Mouse (Mus musculus) ovary, postnatal 10 days (tissue): ENCODE data around the gene Tmem147.

Source experiments
- DNase-seq: peaks from one replicate; pipeline ENCODE4 v3.0.0; 2022; ENCODE audit warnings: low spot score

Gene Tmem147

DNA sequence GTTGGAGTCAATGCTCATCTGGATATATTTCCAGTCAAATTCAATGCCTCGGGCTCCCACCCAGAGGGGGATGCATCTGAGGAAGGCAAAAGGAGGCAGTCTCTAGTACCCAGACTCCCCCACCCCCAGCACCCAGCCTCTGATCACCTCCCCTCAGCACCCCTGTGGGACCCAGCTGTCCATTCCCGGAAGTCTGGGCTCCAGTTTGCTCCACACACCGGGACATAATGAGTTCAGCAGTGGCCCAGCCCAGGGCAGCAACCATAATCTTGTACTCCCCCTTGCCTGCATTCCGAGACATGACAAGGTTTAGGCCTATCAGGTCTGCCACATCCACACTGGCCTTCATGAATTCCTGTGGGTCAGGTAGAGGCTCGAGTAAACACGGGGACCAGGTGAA is 1.1 kb downstream of the Tmem147 start:
- DNase-seq: no peak

DNA sequence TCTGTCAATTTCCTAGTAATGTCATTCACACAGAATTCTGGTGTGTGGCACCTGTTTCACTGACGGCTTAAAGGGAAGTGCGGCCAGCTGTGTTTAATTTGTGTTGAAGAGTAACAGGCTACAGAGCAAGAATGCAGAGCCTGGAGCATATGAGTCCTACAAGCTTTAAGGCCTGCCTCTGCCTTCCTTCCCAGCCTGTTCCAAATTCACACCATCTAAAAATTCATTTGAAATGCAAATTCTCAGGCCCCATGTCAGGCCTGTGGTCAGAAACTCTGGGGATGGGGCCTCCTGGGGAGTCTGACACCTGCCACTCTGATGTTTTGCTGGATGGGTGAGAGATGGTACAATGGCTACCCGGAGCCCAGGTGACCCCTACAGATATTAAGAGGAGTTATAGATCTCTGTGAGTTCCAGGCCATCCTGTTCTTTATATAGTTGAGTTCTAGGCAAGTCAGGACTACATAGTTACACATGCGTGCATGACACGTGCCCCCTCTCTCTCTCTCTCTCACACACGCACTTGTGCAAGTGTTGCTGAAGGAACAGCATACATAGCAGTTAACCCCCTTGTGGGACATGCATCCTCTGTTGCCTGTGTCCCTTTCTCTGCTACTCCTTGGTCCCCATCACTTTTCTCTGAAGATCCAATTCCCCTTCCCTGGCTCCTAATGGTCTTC is 5.9 kb downstream of the Tmem147 start:
- DNase-seq: no peak

DNA sequence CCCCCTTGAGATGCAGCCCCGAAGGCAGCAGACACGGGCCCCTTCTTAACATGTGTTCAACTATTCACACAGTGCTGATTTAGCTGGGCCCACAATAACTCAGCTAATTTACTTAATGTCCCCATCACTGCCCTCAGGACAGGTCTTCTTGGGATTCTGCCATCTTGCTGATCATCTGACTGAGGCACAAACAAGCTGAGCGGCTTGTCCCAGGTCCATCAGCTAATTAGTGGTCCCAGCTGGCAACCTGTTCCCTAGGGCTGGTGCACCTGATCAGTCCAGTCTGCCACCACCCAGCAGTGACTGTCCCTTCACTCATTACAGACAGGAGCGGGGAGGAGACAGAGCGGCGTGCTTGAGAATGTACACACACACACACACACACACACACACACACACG is 8.1 kb downstream of the Tmem147 start:
- no peak for DNase-seq

DNA sequence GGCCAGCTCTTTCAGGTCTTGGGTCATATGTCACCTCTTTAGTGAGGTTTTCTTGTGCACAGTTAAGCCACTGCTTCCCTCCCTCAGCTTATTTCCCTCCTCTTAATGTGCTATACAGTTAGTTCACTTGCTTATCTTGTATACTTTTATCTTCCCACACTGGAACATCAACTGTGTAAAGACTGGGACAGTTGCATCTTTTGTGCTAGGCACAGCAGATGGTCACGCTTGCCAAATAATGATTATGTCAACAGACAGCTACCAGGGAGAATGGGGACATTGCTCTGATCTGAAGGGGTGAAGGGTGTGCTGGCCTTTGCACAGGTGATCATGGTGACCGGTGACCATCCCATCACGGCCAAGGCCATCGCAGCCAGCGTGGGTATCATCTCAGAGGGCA is 9.7 kb downstream of the Tmem147 start:
- no peak for DNase-seq

DNA sequence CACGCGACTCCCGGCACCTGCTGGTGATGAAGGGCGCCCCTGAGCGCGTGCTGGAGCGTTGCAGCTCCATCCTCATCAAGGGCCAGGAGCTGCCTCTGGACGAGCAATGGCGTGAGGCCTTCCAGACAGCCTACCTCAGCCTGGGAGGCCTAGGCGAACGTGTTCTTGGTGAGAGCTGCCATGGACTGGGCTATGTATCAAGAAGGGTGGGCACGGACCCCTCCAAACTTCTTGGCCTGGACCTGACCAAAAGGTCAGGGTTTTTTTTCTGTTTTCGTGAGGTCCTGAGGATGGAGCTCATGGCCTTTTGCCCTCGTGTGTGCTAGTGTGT is 11.7 kb downstream of the Tmem147 start:
- DNase-seq: no peak

DNA sequence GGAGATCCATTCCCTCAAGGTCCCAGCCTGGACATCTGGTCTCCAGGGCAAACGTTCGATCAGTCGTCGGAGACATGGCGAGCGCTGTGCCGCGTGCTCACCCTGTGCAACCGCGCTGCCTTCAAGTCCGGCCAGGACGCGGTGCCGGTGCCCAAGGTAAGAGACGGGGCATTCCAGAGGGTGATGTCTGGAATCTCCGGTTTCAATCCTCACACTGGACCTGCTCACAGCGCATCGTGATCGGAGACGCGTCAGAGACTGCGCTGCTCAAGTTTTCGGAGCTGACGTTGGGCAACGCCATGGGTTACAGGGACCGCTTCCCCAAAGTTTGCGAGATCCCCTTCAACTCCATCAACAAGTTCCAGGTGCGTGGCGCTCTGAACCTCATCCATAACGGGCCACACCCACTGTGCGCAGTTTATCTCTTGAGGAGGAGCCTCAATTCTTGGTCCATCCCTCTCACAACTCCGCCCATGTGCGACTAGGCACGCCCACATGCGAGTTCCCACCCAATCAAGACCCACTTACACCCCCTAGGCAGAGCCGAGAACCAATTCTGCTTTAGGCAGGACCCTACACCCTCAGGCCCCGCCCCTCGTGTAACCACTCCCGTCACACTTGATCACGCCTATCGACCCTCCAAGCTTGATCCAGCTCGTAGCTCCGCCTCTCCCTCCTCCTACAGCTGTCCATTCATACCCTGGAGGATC is 12.2 kb downstream of the Tmem147 start:
- DNase-seq: no peak

DNA sequence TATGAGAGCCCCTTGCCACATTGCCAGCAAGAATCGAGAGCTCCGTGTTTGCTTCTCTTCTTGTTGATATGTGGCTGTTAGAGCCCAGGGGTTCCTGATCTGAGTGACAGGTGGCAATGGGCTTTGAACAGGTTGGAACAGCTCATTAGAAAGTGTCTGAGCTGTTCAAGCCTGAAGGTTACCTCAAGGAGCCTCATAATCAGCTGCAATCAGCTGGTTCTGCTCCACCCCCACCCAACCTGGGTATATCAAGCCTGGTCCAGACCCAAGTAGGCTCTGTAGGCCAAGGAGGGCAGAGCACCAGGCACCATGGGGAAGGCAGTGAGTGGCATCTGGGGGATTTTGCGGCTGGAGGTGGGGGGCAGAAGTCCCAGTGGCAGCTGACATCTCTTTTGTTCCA is 17.4 kb downstream of the Tmem147 start, which contains the start of gene Atp4a:
Gene Atp4a, plus strand, starts transcription at position 268 of the 400 bp plus-strand sequence.
- no peak for DNase-seq

DNA sequence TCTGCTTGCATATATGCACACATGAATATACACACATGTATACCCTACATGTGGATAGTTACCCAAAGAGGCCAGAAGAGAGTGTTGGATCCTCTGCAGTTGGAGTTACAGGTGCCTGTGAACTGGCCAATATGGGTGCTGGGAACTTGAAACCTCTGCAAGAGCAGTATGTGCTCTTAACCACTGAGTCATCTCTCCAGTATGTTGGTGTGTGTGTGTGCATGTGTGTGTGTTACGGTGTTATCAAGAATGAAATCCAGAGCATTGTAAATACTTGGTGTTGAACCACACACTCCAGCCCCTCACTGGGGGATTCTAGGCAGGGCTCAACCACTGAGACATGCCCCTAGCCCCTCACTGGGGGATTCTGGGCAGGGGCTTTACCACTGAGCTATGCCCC is 21.9 kb downstream of the Tmem147 start:
- no peak for DNase-seq

DNA sequence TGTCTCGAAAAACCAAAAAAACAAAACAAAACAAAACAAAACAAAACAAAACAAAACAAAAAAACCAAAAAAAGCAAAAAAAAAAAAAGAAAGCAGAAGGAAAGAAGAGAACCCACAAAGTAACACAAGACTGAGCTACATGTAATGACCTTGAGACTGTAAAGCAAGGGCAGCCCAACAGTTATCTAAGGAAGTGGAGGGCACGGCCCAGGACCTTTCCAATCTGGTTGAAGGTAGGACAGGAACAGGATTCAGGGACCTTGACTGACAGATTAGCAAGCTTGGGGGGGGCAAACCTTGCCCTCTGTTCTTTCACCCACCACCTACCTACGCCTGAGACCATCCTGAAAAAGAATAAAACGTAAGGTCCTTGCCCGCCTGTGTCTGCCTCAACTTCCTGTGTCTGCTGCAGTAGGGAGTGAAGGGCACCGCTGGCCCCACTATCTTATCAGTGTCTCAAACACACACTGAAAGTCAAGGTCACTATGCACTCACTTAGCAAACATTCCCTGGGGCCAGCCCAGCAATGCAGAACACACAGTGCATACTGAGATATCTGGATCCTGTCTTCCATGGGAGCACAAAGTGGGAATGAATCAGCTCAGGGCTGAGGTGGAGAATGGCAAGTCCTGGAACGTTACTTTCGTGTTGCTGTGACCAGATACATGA is 23.0 kb downstream of the Tmem147 start:
- no peak for DNase-seq

DNA sequence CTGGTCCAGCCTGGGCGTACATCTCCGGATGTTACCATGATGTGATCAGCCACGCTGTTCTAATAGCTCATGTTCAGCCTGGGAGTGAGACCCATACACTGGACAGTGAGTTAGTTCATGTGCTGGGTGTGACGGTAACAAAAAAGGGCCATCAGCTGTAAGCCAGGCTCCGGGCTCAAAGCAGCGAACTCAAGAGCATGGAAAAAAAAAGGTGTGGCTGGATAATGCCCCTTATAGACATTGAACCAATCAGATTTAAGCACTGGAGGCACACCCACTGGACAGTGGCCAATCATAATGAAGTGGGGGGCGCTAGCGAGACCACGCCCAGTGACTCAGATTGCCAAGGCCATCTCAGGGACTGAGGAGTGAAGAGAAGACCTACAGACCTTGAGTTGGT is 30.8 kb downstream of the Tmem147 start, which contains the start of gene 2200002J24Rik:
Gene 2200002J24Rik, plus strand, starts transcription at position 338 of the 400 bp plus-strand sequence.
- no peak for DNase-seq

DNA sequence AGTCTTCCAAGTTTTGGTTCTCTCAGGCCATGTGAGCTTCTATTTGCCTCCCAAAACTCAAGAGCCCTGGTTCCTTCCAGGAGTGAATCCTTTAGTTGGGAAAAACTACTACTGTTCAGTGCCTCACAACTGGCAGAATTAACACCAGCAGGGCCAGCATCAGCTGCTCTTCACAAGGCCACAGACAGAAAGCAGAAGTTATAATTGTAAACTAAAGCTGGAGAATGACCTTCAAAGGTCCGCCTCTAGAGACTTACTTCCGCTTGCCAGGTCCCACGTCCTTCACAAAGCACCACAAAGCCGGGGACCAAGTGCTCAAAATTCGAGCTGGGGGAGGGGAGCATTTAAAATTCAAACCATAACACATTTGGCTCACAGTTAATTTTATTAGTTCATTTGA is 31.2 kb downstream of the Tmem147 start:
- DNase-seq: no peak

DNA sequence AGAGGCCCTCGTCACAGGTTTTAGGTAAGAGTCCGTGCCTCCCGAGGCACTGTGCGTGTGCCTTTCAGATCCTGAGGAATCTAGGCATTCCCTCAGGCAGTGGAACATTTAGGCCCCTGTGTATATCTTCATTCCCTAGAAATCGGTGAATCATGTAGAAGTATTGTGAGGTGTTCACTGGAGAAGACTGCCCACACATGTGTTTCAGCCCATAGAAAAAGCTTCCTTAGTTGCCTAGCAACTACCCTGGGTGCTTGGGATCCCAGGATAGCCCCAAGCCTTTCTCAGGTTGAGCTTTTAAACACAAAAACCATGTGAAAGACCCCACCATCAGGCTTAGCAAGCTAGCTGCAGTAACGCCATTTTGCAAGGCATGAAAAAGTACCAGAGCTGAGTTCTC is 41.0 kb downstream of the Tmem147 start:
- DNase-seq: no peak

DNA sequence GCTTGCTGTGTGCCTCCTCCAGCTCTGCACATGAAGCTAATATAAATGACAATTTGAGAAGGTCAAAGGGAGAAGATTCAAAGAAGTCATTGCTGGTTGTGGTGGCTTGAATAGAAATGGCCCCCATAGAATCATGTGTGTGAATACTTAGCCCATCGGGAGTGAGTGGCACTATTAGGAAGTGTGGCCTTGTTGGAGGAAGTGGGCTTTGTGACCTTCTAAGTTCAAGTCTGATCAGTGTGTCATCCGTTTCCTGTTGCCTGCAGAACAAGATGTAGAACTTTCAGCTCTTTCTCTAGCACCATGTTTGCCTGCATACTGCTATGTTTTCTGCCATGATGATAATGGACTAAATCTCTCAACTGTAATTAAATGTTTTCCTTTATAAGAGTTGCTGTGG is 45.9 kb downstream of the Tmem147 start:
- no peak for DNase-seq

DNA sequence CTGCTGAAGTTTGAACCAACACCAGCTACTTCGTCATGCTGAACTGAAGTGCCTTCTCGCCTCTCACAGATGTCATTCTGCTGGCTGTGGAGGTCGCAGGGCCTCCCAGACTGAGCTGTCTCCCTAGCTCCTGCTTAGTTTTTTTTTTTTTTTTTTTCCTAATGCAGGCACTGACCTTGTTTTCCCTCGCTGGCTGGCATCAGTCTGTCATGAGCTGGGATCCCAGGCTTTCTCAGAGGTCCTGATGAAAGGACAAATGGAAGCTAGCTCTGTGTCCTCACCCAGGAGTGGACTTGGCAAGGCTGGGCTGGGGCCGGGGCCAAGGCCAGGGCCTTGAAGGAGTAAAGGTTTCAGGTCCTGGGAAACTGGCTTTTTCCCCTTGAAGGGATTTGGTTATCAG is 47.4 kb downstream of the Tmem147 start:
- DNase-seq: no peak

DNA sequence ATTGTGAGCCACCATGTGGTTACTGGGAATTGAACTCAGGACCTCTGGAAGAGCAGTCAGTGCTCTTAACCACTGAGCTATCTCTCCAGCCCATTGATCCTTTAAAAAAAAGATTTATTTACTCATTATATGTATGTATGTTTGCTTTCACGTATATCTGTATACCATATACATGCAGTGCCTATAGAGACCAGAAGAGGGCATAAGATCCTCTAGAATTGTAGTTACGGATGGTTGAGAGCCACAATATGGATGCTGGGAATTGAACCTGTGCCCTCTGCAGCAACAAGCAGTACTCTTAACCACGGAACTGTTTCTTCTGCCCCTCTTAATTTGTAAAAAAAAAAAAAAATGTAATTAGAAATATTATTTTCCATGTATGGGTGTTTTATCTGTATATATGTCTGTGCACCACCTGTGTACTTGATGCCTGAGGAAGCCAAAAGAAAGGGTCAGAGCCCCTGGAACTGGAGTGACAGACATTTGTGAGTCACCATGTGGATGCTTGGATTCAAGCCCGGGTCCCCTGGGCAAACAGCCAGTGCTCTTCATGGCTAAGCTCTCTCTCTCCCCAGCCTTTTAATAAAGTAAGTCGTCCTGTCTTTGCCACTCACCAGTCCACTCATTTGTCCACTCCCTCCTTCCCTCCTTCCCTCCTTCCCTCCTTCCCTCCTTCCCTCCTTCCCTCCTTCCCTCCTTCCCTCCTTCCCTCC is 50.9 kb downstream of the Tmem147 start:
- no peak for DNase-seq
